In the genomic region with DNA sequence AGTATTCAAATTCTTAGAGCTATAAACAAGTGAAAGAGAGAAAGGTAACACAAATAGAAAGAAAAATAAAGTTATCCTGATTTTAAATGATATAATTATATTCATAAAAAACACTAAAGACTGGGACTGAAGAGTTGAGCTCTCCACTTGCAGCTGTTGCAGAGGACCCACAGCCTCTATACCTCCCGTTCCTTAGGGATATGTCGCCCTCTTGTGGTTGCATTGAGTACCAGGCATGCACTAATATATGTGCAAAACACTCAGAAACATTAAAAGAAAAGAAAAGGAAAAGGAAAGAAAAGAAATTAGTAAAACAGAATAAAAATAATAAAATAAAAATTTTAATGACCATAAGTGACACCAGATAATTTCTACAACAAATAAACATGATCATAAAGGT, we compare ENCODE assay signal across 7 mouse cellular contexts.
A peak's percentile ranks its signal among the peaks of the same experiment; 100 is the strongest.
DNase-seq lines count a peak whose midpoint lies in the region; ATAC-seq and TF ChIP-seq lines count a peak whose summit lies in the region.

No protein-coding gene starts in this region.

- H3K4me3 ChIP-seq in kidney, adult 2 months (ENCODE audit: insufficient read depth, low read depth, low read length) = no peak overlapping the region
- H3K4me3 ChIP-seq in kidney, embryonic 15.5 days (replicated peaks) = no peak overlapping the region
- H3K4me3 ChIP-seq in MEL (ENCODE audit: control insufficient read depth in 1 of 2, insufficient read depth in 1 of 2, low read depth in 2 of 2, low read length in 2 of 2) = no peak overlapping the region
- H3K4me3 ChIP-seq in embryonic facial prominence, embryonic 14.5 days (ENCODE audit: low read depth, low read length) = no peak overlapping the region

- no peak for TF ChIP-seq POLR2A in kidney, adult 2 months (IDR thresholded peaks at IDR 0.05; ENCODE audit: low read depth, low read length)
- TF ChIP-seq POLR2A in MEL (IDR thresholded peaks at IDR 0.05; ENCODE audit: control insufficient read depth in 1 of 2, insufficient read depth in 1 of 2, low read depth in 1 of 2, low read length in 2 of 2, poor library complexity in 1 of 2) = no peak

- no peak overlapping the region for H3K27ac ChIP-seq in kidney, adult 2 months (ENCODE audit: insufficient read depth, low read depth, low read length)
- H3K27ac ChIP-seq in kidney, embryonic 15.5 days = no peak overlapping the region
- H3K27ac ChIP-seq in MEL (ENCODE audit: control insufficient read depth, low read depth, low read length) = no peak overlapping the region
- H3K27ac ChIP-seq in embryonic facial prominence, embryonic 14.5 days (replicated peaks; ENCODE audit: low read depth, low read length) = no peak overlapping the region

- TF ChIP-seq RAD21 in MEL (IDR thresholded peaks at IDR 0.05; ENCODE audit: low read depth, low read length) = peak; percentile 55

- no peak for TF ChIP-seq EP300 in MEL (IDR thresholded peaks at IDR 0.05; ENCODE audit: low read depth in 1 of 2, low read length in 2 of 2)

- no peak for ATAC-seq in kidney, embryonic 15.5 days (replicated peaks; ENCODE audit: low FRiP score)
- no peak for ATAC-seq in embryonic facial prominence, embryonic 14.5 days (ENCODE audit: low read depth)

- no peaks in the 10 kb centered on the region for H3K27me3 ChIP-seq in kidney, adult 2 months (replicated peaks; ENCODE audit: control insufficient read depth, insufficient read depth, low read length)
- H3K27me3 ChIP-seq in kidney, embryonic 15.5 days = no peaks in the 10 kb centered on the region
- H3K27me3 ChIP-seq in MEL (ENCODE audit: control insufficient read depth in 1 of 2, insufficient read depth in 2 of 2, low read length in 2 of 2) = no peaks in the 10 kb centered on the region
- H3K27me3 ChIP-seq in embryonic facial prominence, embryonic 14.5 days (replicated peaks; ENCODE audit: control insufficient read depth, insufficient read depth, low read length) = no peaks in the 10 kb centered on the region

- H3K9me3 ChIP-seq in kidney, embryonic 15.5 days (replicated peaks) = no peaks in the 10 kb centered on the region
- H3K9me3 ChIP-seq in MEL (replicated peaks; ENCODE audit: insufficient read depth, low read length) = no peaks in the 10 kb centered on the region
- H3K9me3 ChIP-seq in embryonic facial prominence, embryonic 14.5 days (ENCODE audit: control insufficient read depth, low read length) = 0 out of 2 replicates have a peak, but pooled peaks cover 7% of the 10 kb centered on the region

- 16% methylated on average over 2 of the region's 2 CpGs for WGBS in kidney, adult 2 months
- WGBS in kidney, embryonic 15.5 days = 12% methylated on average over 2 of the region's 2 CpGs
- WGBS in embryonic facial prominence, embryonic 14.5 days = 14% methylated on average over 2 of the region's 2 CpGs

- peak; percentile 57 for TF ChIP-seq CTCF in kidney, adult 2 months (conservative IDR thresholded peaks at IDR 0.05; ENCODE audit: insufficient read depth, insufficient read length, low read depth, low read length)
- peak; percentile 44 to 67 (median 62) for TF ChIP-seq CTCF in MEL (IDR thresholded peaks at IDR 0.05 in 2 of 3, conservative IDR thresholded peaks at IDR 0.05 in 1 of 3; ENCODE audit: control insufficient read depth in 1 of 3, insufficient read depth in 1 of 3, low read depth in 2 of 3, low read length in 3 of 3, poor library complexity in 1 of 3, severe bottlenecking in 1 of 3)

- no peak overlapping the region for H3K4me2 ChIP-seq in kidney, embryonic 15.5 days
- no peak overlapping the region for H3K4me2 ChIP-seq in embryonic facial prominence, embryonic 14.5 days (ENCODE audit: low read depth, low read length)

- peak; percentile 42 for DNase-seq in kidney, adult 2 months
- DNase-seq in CD4-positive helper T cell, adult 2 months (ENCODE audit: low read depth, low spot score) = peak; percentile 17
- DNase-seq in MEL (ENCODE audit: low read depth, low spot score) = peak; percentile 50
- peak; percentile 27 for DNase-seq in embryonic facial prominence, embryonic 14.5 days (ENCODE audit: low spot score)
- DNase-seq in naive thymus-derived CD4-positive, alpha-beta T cell, adult 2 months (ENCODE audit: low read depth) = peak; percentile 4
- no peak for DNase-seq in right cerebral cortex, postnatal 36 days (ENCODE audit: low spot score in 2 of 2)

- H3K79me2 ChIP-seq in MEL (ENCODE audit: control insufficient read depth, insufficient read depth, low read length, poor library complexity) = no peaks in the 10 kb centered on the region

- H3K4me1 ChIP-seq in kidney, adult 2 months (ENCODE audit: control insufficient read depth, insufficient read depth, low read length) = no peaks in the 10 kb centered on the region
- H3K4me1 ChIP-seq in kidney, embryonic 15.5 days = no peaks in the 10 kb centered on the region
- H3K4me1 ChIP-seq in MEL (ENCODE audit: control insufficient read depth in 1 of 2, insufficient read depth in 2 of 2, low read length in 2 of 2) = no peaks in the 10 kb centered on the region
- H3K4me1 ChIP-seq in embryonic facial prominence, embryonic 14.5 days (ENCODE audit: control insufficient read depth, insufficient read depth, low read length) = no peaks in the 10 kb centered on the region

- no peaks in the 10 kb centered on the region for H3K36me3 ChIP-seq in kidney, adult 2 months (ENCODE audit: control insufficient read depth, insufficient read depth, low read length)
- no peaks in the 10 kb centered on the region for H3K36me3 ChIP-seq in kidney, embryonic 15.5 days
- H3K36me3 ChIP-seq in MEL (ENCODE audit: control insufficient read depth in 1 of 2, insufficient read depth in 2 of 2, low read length in 2 of 2) = no peaks in the 10 kb centered on the region
- H3K36me3 ChIP-seq in embryonic facial prominence, embryonic 14.5 days (ENCODE audit: control insufficient read depth, insufficient read depth, low read length) = no peaks in the 10 kb centered on the region

- H3K9ac ChIP-seq in kidney, embryonic 15.5 days = no peak overlapping the region
- H3K9ac ChIP-seq in MEL (ENCODE audit: control insufficient read depth, low read depth, low read length, poor library complexity, severe bottlenecking) = no peak overlapping the region
- no peak overlapping the region for H3K9ac ChIP-seq in embryonic facial prominence, embryonic 14.5 days (ENCODE audit: low read depth, low read length)

TF ChIP-seq in MEL, 35 proteins besides CTCF, POLR2A, EP300 and RAD21:
- TF ChIP-seq ZC3H11A (IDR thresholded peaks at IDR 0.05; ENCODE audit: low read depth, low read length) = peak; percentile 24; the same call in 1 of the 2 replicates
- TF ChIP-seq SMC3 (IDR thresholded peaks at IDR 0.05; ENCODE audit: low read depth, low read length) = peak; percentile 59
- TF ChIP-seq KAT2A (conservative IDR thresholded peaks at IDR 0.05; ENCODE audit: low read depth, low read length) = no peak

Comparison
In these comparisons a context has a peak if more than half of its experiments do, and no peak if none do; other contexts are left out.
1. DNase-seq: peak in kidney, adult 2 months (single experiment), CD4-positive helper T cell, adult 2 months (single experiment), MEL (single experiment), embryonic facial prominence, embryonic 14.5 days (single experiment) and naive thymus-derived CD4-positive, alpha-beta T cell, adult 2 months (single experiment); none in right cerebral cortex, postnatal 36 days (0 of 2).